Mouse (Mus musculus): ENCODE measurements at regions not wholly inside any gene's neighbourhood (a gene's known extent, or its start where the extent isn't known, plus 50 kb on each side); places are given as distances from the start of the nearest gene placed in this dataset.

- DNase-seq = no peak
Measured at GRCm38 (mm10) chr16:77679234-77679633, 77.3 kb upstream of the Gm11146 start.

- no peak for DNase-seq
Measured at GRCm38 (mm10) chr16:77676805-77677204, 74.9 kb upstream of the Gm11146 start.

- no peak for DNase-seq
Measured at GRCm38 (mm10) chr16:77675885-77676597, 74.1 kb upstream of the Gm11146 start.

- DNase-seq = no peak
Measured at GRCm38 (mm10) chr16:77671253-77671652, 69.4 kb upstream of the Gm11146 start.

GRCm38 (mm10) chr16:77665781-77666180 lies 63.9 kb upstream of the Gm11146 start:
- DNase-seq = no peak

- peak; percentile 16 for DNase-seq
Measured at GRCm38 (mm10) chr16:77662107-77662518, 60.2 kb upstream of the Gm11146 start.

- DNase-seq = no peak
Measured at GRCm38 (mm10) chr16:77653306-77653705, 51.4 kb upstream of the Gm11146 start.
